Mouse (Mus musculus) lung, embryonic 14.5 days (tissue): ENCODE measurements around the gene Ascc1. TPM values are rescaled to one million over a fixed set of nuclear protein-coding genes. Genes with fewer than 3 reads are reported as not detected.

Experiments used
- ATAC-seq: fragments of 200-750 bp; cut with Nextera tagmentation; 2 replicates; pipeline ENCODE4 v1.8.0; 2017; ENCODE audit warnings: mild to moderate bottlenecking, moderate TSS enrichment, moderate library complexity; ENCODE audit not compliant: insufficient read depth
- DNase-seq: peaks from one replicate; pipeline ENCODE4 v3.0.0-alpha.2; 2015
- H3K27ac ChIP-seq: fragments of 300-500 bp; sonication (generic); 2 replicates; pipeline ENCODE4 v1.5.1; 2014; ENCODE audit warnings: low read depth, mild to moderate bottlenecking, moderate library complexity
- H3K27me3 ChIP-seq: fragments of 300-500 bp; sonication (generic); 2 replicates; pipeline ENCODE4 v1.6.1; 2014; ENCODE audit warnings: low read length, control low read depth; ENCODE audit not compliant: insufficient read depth
- H3K36me3 ChIP-seq: fragments of 300-500 bp; sonication (generic); 2 replicates; pipeline ENCODE4 v1.6.1; 2014; ENCODE audit warnings: control low read depth; ENCODE audit not compliant: insufficient read depth
- H3K4me1 ChIP-seq: fragments of 300-500 bp; sonication (generic); 2 replicates; pipeline ENCODE4 v1.6.1; 2014; ENCODE audit warnings: antibody characterized with exemption, control low read depth; ENCODE audit not compliant: insufficient read depth
- H3K4me2 ChIP-seq: fragments of 300-500 bp; sonication (generic); 2 replicates; pipeline ENCODE4 v1.6.1; 2014; ENCODE audit warnings: mild to moderate bottlenecking
- H3K4me3 ChIP-seq: fragments of 300-500 bp; sonication (generic); 2 replicates; pipeline ENCODE4 v1.5.1; 2014; ENCODE audit warnings: low read depth, low read length
- H3K9ac ChIP-seq: fragments of 300-500 bp; sonication (generic); 2 replicates; pipeline ENCODE4 v1.6.1; 2014
- H3K9me3 ChIP-seq: fragments of 300-500 bp; sonication (generic); 2 replicates; pipeline ENCODE4 v1.6.1; 2016; ENCODE audit warnings: low read depth, low read length, control low read depth
- CTCF ChIP-seq: IDR thresholded peaks from 2 replicates; pipeline ENCODE4 v1.5.1; 2016; ENCODE audit warnings: antibody characterized with exemption, low read depth
- WGBS: fragments of 180-500 bp; shearing (Covaris S2); extraction: QIAGEN DNeasy Blood & Tissue Kit; methylation state at CpG from one replicate; pipeline ENCODE4 v1.1.7; 2014; 5-methylcytosine and 5-hydroxymethylcytosine counted together
- polyA plus RNA-seq: library from polyadenylated mRNA; unstranded; fragments of >200 nt; fragmentation: Nextera tagmentation; extraction: Ambion mirVana; gene quantifications from 2 replicates; pipeline ENCODE4 v1.2.1, GENCODE M21; 2014

Ascc1 gene
- polyA plus RNA-seq, 1 experiment from 2014 or later = 34.7 TPM

DNA sequence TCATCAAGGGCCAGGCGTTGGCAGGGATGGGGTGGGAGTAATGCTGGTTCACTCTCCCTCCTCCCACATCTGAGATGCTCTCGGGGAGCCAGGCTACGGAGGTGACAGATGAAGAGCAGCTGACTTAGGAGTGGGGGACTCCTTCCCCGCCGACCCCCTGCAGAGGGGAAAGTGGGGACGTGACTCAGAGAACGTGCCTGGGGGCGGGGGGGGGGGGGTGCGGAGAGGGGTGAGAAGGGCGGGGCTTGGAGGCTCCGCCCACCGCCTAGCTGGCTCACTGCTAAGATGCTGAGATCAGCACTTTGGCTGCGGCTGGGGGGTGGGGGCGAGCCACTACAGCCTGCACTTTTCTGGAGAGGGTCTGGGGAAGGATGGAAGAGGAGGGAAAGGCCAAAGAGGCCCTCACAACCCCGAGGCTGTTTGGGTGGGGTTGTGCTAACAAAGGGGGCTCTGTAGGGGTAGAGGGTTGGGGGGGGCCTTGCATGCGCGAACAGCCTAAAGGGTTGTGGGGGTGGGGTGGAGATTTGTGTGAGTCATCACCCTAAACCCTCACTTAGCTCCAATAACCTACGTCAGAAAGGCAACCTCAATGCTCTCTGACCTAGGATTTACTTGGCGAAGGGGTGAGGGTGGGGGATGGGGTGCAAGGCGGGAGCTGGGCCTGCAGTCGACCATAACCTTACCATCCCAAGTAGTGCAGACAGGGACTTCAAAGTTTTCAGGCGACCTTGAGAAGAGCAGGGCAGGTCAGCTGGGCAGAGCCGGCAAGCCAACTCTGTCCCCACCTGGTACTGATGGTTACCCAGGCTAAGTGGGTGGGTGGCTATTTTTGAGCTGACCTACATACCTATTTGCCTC is 37.9 kb upstream of the Ascc1 start:
- no peaks in the 10 kb centered on the region for H3K36me3 ChIP-seq
- no peak for TF ChIP-seq CTCF
- no peaks in the 10 kb centered on the region for H3K9me3 ChIP-seq
- no peaks in the 10 kb centered on the region for H3K27me3 ChIP-seq
- 6% methylated on average over 21 of the region's 23 CpGs for WGBS
- ATAC-seq = peak; percentile 86
- peak overlapping the region; percentile 33; the same call in 1 of the 2 replicates for H3K9ac ChIP-seq
- H3K4me3 ChIP-seq = no peak overlapping the region; the same call in 1 of the 2 replicates
- H3K4me1 ChIP-seq = peaks cover 12% of the 10 kb centered on the region
- DNase-seq = peak; percentile 81
- peak overlapping the region; percentile 78 for H3K27ac ChIP-seq
- H3K4me2 ChIP-seq = peak overlapping the region; percentile 50

- Histone ChIP-seq H3K9ac (peak overlapping the region; percentile 33; the same call in 1 of the 2 replicates), H3K36me3 (no peaks in the 10 kb centered on the region), H3K9me3 (no peaks in the 10 kb centered on the region), H3K4me2 (peak overlapping the region; percentile 50), H3K27ac (peak overlapping the region; percentile 78), H3K4me1 (peaks cover 14% of the 10 kb centered on the region), H3K4me3 (no peak overlapping the region), H3K27me3 (no peaks in the 10 kb centered on the region)
- no peak for DNase-seq
- TF ChIP-seq CTCF = no peak
- no peak for ATAC-seq
- WGBS = 29% methylated on average over 9 of the region's 9 CpGs
Observed at GRCm38 (mm10) chr10:59965362-59965695, 37.3 kb upstream of the Ascc1 start.

GRCm38 (mm10) chr10:59965788-59966187 is 36.8 kb upstream of the Ascc1 start:
- Histone ChIP-seq H3K9ac (peak overlapping the region; percentile 33; the same call in 1 of the 2 replicates), H3K27me3 (no peaks in the 10 kb centered on the region), H3K9me3 (no peaks in the 10 kb centered on the region), H3K4me2 (no peak overlapping the region), H3K4me1 (peaks cover 18% of the 10 kb centered on the region), H3K4me3 (no peak overlapping the region), H3K36me3 (no peaks in the 10 kb centered on the region), H3K27ac (peak overlapping the region; percentile 78; the same call in 1 of the 2 replicates)
- no peak for ATAC-seq
- DNase-seq = no peak
- TF ChIP-seq CTCF = no peak
- 53% methylated on average over 8 of the region's 8 CpGs for WGBS

DNA sequence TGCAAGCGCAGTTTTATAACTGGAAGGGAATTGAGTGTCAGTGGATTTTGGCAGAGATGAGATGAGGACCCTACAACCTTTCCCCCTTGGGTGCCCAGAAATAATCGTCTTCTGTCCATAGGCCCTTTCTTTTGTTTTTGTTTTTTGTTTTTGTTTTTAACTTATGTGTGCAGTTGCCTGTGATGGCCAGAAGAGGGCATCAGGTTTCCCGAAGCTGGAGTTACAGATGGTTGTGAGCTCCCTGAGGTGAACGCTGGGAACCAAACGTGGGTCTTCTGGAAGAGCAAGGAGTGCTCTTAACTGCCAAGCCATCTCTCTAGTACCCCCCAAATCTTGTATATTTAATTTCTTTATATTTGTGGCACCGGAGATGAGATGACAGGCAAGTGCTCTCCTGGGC is 35.9 kb upstream of the Ascc1 start:
- H3K27ac ChIP-seq = no peak overlapping the region
- no peaks in the 10 kb centered on the region for H3K27me3 ChIP-seq
- TF ChIP-seq CTCF = peak; percentile 36
- H3K4me1 ChIP-seq = peaks cover 18% of the 10 kb centered on the region
- H3K4me2 ChIP-seq = no peak overlapping the region
- H3K9ac ChIP-seq = no peak overlapping the region
- H3K9me3 ChIP-seq = no peaks in the 10 kb centered on the region
- DNase-seq (no peak), ATAC-seq (no peak)
- no peaks in the 10 kb centered on the region for H3K36me3 ChIP-seq
- WGBS = 90% methylated on average over 6 of the region's 6 CpGs
- H3K4me3 ChIP-seq = no peak overlapping the region

DNA sequence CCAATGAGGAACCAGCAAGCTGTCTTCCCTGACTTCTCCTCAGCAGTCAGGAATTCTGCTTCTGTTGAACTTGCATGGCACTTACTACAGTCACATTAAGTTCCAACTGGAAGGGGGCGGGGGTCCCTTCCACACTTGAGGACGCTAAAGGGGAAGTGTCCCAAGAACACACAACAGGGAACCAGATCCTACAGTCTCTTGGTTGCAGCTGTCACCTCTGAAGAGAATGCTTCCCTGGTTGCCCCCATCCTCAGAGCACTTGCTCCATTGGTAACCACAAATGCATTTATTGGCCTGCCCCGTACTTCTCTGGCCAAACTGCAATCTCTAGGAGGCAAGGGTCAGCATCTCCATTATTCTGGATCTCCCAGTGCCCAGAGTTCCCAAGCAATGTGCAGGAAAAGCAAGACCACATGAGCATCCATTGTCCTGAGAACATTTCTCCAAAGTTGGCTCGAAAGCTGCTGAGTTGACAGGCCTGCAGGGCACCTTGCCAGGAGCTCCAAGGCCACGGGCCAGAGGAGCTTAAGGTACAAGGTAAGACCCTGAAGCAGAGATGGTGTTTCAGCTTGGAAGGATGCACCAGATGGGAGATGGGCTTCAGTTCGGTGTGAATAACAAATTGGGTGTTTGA is 35.2 kb upstream of the Ascc1 start:
- ATAC-seq (no peak), DNase-seq (peak; percentile 33)
- TF ChIP-seq CTCF = no peak
- Histone ChIP-seq H3K27me3 (no peaks in the 10 kb centered on the region), H3K9ac (no peak overlapping the region), H3K9me3 (no peaks in the 10 kb centered on the region), H3K27ac (no peak overlapping the region), H3K4me1 (peaks cover 18% of the 10 kb centered on the region), H3K4me2 (no peak overlapping the region), H3K36me3 (no peaks in the 10 kb centered on the region), H3K4me3 (no peak overlapping the region)
- WGBS = 65% methylated on average over 6 of the region's 6 CpGs

- peaks cover 27% of the 10 kb centered on the region for H3K4me1 ChIP-seq
- H3K27me3 ChIP-seq = no peaks in the 10 kb centered on the region
- no peaks in the 10 kb centered on the region for H3K36me3 ChIP-seq
- no peaks in the 10 kb centered on the region for H3K9me3 ChIP-seq
- peak overlapping the region; percentile 72 for H3K4me2 ChIP-seq
- peak overlapping the region; percentile 58 for H3K9ac ChIP-seq
- ATAC-seq (peak; percentile 31; the same call in 1 of the 2 replicates), DNase-seq (peak; percentile 77)
- TF ChIP-seq CTCF = no peak
- WGBS = 2% methylated on average over 25 of the region's 25 CpGs
- H3K27ac ChIP-seq = peak overlapping the region; percentile 58
- H3K4me3 ChIP-seq = peak overlapping the region; percentile 40
Observed at GRCm38 (mm10) chr10:59969821-59970449, 32.7 kb upstream of the Ascc1 start.
